Mouse (Mus musculus): Measurements from ENCODE around the gene 9530077C05Rik.
"Not testable (repeated sequence)": the region's sequence is repeated elsewhere in the genome, so short reads cannot be mapped to it uniquely, and the experiment has no call there.

9530077C05Rik gene

GRCm38 (mm10) chr9:22411002-22411857, at the start of gene 9530077C05Rik:
Gene 9530077C05Rik, plus strand, starts transcription at chr9:22411513.
- DNase-seq, result peak; percentile 98

GRCm38 (mm10) chr9:22366221-22366620, 45.1 kb upstream of the 9530077C05Rik start:
- DNase-seq, result no peak

GRCm38 (mm10) chr9:22366621-22367020, 44.7 kb upstream of the 9530077C05Rik start:
- no peak for DNase-seq

- DNase-seq, result no peak
These were observed 43.3 kb upstream of the 9530077C05Rik start for GRCm38 (mm10) chr9:22368030-22368429.

- DNase-seq, result no peak
These were observed 38.6 kb upstream of the 9530077C05Rik start for GRCm38 (mm10) chr9:22372760-22373159.

GRCm38 (mm10) chr9:22376086-22376485, 35.2 kb upstream of the 9530077C05Rik start:
- peak; percentile 7 for DNase-seq

- no peak for DNase-seq
These were observed 25.4 kb upstream of the 9530077C05Rik start for GRCm38 (mm10) chr9:22385890-22386289.

- no peak for DNase-seq
These were observed 23.4 kb upstream of the 9530077C05Rik start for GRCm38 (mm10) chr9:22387901-22388300.

- peak; percentile 10 for DNase-seq
These were observed 22.8 kb upstream of the 9530077C05Rik start for GRCm38 (mm10) chr9:22388401-22388980.

GRCm38 (mm10) chr9:22389021-22389476, 22.3 kb upstream of the 9530077C05Rik start, which contains the start of gene Anln:
Gene Anln, minus strand, starts transcription at chr9:22389188.
- DNase-seq, result peak; percentile 80

- no peak for DNase-seq
These were observed 21.5 kb upstream of the 9530077C05Rik start for GRCm38 (mm10) chr9:22389736-22390245.

- DNase-seq, result no peak
These were observed 20.9 kb upstream of the 9530077C05Rik start for GRCm38 (mm10) chr9:22390390-22390789.

GRCm38 (mm10) chr9:22394725-22395124, 16.6 kb upstream of the 9530077C05Rik start:
- no peak for DNase-seq

GRCm38 (mm10) chr9:22399021-22399420, 12.3 kb upstream of the 9530077C05Rik start:
- no peak for DNase-seq

GRCm38 (mm10) chr9:22402001-22402400, 9.3 kb upstream of the 9530077C05Rik start:
- no peak for DNase-seq

- DNase-seq, result no peak
These were observed 8.3 kb upstream of the 9530077C05Rik start for GRCm38 (mm10) chr9:22402976-22403375.

- DNase-seq, result not testable (repeated sequence)
These were observed 7.8 kb upstream of the 9530077C05Rik start for GRCm38 (mm10) chr9:22403501-22403900.

GRCm38 (mm10) chr9:22405414-22405813, 5.9 kb upstream of the 9530077C05Rik start:
- no peak for DNase-seq

- DNase-seq, result not testable (repeated sequence)
These were observed 3.7 kb upstream of the 9530077C05Rik start for GRCm38 (mm10) chr9:22407633-22408032.

- DNase-seq, result not testable (repeated sequence)
These were observed 3.0 kb upstream of the 9530077C05Rik start for GRCm38 (mm10) chr9:22408344-22408743.

- DNase-seq, result no peak
These were observed 1.8 kb upstream of the 9530077C05Rik start for GRCm38 (mm10) chr9:22409501-22409900.

GRCm38 (mm10) chr9:22416187-22416586, 4.9 kb downstream of the 9530077C05Rik start:
- DNase-seq, result no peak

GRCm38 (mm10) chr9:22417547-22417946, 6.2 kb downstream of the 9530077C05Rik start:
- DNase-seq, result no peak

- no peak for DNase-seq
These were observed 8.6 kb downstream of the 9530077C05Rik start for GRCm38 (mm10) chr9:22419877-22420276.
